Mouse (Mus musculus): Measurements from ENCODE around the gene Defa26. TPM values are rescaled to one million over a fixed set of nuclear protein-coding genes. Genes with fewer than 3 reads are reported as not detected.
"Not testable (repeated sequence)": the region's sequence is repeated elsewhere in the genome, so short reads cannot be mapped to it uniquely, and the experiment has no call there.

The Defa26 gene
- not detected for total RNA-seq (2021)
- long read RNA-seq, experiment 1: 0 reads
- long read RNA-seq, experiment 2: 0 reads

DNA sequence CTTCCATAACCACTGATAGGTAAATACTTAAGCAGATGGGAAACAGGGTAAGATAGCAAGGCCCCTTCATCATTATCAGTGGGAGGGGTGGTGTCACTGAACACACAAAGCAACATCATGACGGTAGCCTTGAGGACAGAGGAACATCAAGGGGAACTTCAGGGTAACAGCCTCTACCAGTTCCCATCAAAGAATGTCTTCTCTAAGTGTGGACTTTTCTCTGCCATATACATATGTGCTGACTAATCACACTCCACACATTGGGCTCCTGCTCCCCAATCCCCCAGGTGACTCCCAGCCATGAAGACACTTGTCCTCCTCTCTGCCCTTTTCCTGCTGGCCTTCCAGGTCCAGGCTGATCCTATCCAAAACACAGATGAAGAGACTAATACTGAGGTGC lies at the start of gene Defa26:
TSS of gene Defa26 (plus strand) at position 301 of the 400 bp plus-strand sequence.
- DNase-seq: not testable (repeated sequence)

DNA sequence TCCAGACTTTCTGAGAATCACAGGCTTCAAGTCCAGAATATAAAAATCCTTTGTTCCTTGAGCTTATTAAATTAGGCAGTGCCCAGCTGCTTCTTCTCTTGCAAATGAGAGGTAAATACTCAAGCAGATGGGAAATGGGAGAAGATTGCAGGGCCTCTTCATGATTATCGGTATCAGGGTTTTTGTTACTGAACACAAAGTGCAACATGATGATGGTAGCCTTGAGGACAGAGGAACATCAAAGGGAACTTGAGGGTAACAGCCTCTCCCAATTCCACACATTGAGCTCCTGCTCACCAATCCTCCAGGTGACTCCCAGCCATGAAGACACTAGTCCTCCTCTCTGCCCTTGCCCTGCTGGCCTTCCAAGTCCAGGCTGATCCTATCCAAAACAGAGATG lies 35.3 kb upstream of the Defa26 start, which contains the start of gene Defa28:
TSS of gene Defa28 (plus strand) at position 301 of the 400 bp plus-strand sequence.
- DNase-seq: not testable (repeated sequence)

DNA sequence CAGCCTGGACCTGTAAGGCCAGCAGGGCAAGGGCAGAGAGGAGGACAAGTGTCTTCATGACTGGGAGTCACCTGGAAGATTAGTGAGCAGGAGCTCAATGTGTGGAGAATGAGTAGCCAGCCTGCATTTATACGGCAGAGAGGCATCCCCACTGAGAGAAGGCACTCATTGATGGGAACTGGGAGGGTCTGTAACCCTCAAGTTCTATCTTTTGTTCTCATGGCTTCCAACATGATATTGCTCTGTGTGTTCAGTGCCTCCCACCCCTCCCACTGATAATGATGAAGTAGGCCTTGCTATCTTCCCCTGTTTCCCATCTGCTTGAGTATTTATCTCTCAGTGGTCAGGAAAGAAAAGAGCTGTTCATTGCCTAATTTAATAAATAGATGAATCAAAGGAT lies 23.6 kb upstream of the Defa26 start, which contains the start of gene Gm7861:
TSS of gene Gm7861 (minus strand) at position 101 of the 400 bp plus-strand sequence.
- not testable (repeated sequence) for DNase-seq

DNA sequence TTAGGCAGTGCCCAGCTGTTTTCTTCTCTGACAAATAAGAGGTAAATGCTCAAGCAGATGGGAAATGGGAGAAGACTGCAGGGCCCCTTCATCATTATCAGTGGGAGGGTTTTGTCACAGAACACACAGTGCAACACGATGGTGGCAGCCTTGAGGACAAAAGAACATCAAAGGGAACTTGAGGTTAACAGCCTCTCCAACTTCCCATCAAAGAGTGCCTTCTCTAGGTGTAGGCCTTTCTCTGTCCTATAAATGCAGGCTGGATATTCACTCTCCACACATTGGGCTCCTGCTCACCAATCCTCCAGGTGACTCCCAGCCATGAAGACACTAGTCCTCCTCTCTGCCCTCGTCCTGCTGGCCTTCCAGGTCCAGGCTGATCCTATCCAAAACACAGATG lies 37.5 kb downstream of the Defa26 start, which contains the start of gene Defa17:
TSS of gene Defa17 (plus strand) at position 301 of the 400 bp plus-strand sequence.
- DNase-seq: not testable (repeated sequence)

DNA sequence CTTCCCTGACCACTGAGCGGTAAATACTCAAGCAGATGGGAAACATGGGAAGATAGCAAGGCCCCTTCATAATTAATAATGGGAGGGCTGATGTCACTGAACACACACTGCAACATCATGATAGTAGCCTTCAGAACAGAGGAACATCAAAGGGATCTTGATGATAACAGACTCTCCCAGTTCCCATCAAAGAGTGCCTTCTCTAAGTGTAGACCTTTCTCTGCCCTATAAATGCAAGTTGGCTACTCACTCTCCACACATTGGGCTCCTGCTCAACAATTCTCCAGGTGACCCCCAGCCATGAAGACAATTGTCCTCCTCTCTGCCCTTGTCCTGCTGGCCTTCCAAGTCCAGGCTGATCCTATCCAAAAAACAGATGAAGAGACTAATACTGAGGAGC lies 47.5 kb downstream of the Defa26 start, which contains the start of gene Defa34:
TSS of gene Defa34 (plus strand) at position 301 of the 400 bp plus-strand sequence.
- DNase-seq: not testable (repeated sequence)

Other genes starting within 250 kb of the Defa26 start
- not detected for gene Defa2, start 239.7 kb upstream of the Defa26 start, total RNA-seq (2021)
- gene Defa33, start 226.4 kb upstream of the Defa26 start, total RNA-seq (2021): not detected
- gene Defa36, start 190.8 kb upstream of the Defa26 start, total RNA-seq (2021): not detected
- not detected for gene Gm7849, start 161.6 kb upstream of the Defa26 start, total RNA-seq (2021)
- not detected for gene Defa20, start 108.9 kb upstream of the Defa26 start, total RNA-seq (2021)
- gene Defa32, start 89.2 kb upstream of the Defa26 start, total RNA-seq (2021): not detected
- not detected for gene Defa37, start 52.8 kb upstream of the Defa26 start, total RNA-seq (2021)
- gene Defa28, start 35.2 kb upstream of the Defa26 start, total RNA-seq (2021): not detected
- gene Gm7861, start 23.7 kb upstream of the Defa26 start, total RNA-seq (2021): not detected
- gene Defa17, start 37.6 kb downstream of the Defa26 start, total RNA-seq (2021): not detected
- not detected for gene Defa34, start 47.6 kb downstream of the Defa26 start, total RNA-seq (2021)
- not detected for gene AY761184, start 85.5 kb downstream of the Defa26 start, total RNA-seq (2021)
- not detected for gene Defa24, start 116.3 kb downstream of the Defa26 start, total RNA-seq (2021)
- gene Defb50, start 205.4 kb downstream of the Defa26 start, total RNA-seq (2021): not detected
- gene Defb2, start 221.7 kb downstream of the Defa26 start, total RNA-seq (2021): not detected
- gene Defb10, start 240.7 kb downstream of the Defa26 start, total RNA-seq (2021): not detected

Measured in adrenal gland, postnatal 10 days (tissue).